Mouse (Mus musculus): Measurements from ENCODE around the gene Nfkbiz.

The Nfkbiz gene

DNA sequence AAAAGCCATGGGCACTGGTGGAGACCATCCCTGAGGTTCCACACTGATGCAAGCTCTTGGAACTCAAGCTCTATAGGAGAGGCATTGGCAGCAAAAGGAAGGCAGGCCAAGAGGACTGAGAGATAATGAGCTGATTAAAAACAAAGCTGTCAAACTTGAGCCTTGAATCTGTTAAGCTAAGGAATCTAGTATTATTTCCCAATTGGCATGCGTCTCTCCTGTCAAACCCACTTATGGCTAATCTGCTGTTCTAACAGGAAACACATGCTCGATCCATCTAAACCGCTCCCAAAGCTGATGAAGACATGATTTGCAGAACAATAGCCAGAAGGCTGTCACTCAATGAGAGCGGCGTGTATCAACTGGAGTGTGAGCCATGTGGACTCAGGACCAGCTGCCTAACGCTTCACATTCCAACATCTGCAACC lies 31.2 kb downstream of the Nfkbiz start:
- no peak for DNase-seq (ENCODE audit: low spot score in 2 of 2)

DNA sequence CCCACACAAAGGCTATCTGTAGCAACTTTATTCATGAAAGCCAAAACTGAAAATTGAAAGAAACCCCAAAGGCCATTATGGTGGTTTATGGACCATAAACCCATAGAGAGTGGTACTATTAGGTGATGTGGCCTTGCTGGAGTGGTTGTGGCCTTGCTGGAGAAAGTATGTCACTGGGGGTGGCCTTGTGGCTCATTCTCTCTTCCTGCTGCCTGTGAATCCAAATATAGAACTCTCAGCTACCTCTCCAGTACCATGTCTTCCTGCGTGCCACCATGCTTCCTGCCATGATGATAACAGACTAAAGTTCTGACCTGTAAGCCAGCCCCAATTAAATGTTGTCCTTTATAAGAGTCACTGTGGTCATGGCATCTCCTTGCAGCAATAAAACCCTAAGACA lies 33.9 kb downstream of the Nfkbiz start:
- no peak for DNase-seq (ENCODE audit: low spot score in 2 of 2)

DNA sequence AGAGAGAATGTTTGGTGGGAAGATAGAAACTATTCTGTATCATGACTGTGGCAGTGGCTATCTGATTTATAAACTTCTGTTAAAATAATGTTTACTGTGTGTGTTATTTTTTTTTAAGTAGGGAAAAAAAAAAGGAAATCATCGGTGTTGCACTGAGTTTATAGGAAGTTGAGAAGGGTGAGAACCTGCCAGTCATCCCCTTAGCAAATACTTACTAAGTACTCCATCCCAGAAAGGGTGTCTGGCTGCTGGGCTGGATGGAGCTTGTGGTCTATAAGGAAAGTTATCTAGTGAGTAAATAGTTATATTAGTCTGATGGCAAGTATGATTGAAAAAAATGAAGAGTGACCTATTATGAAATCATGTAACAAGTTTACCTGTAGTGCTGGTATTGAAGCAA lies 37.1 kb downstream of the Nfkbiz start:
- no peak for DNase-seq (ENCODE audit: low spot score in 2 of 2)

DNA sequence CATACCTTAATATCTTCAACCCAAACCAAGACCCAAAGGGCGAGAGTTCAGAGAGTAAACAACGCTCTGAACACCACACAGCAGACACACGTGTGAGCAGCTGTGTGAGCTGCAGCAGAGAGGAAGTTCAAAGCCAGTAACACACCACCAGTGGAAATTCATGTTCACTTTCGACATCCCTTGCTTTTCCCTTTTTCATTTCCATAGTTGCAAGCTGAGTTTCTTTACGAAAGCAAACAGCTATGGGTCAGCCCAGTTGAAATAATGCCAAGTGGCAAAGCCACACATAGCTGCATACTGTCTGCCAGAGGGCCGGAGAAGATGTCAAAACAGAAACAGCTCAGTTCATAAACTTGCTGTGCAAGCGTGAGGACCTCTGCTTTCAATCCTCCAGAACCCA lies 39.9 kb downstream of the Nfkbiz start:
- DNase-seq (ENCODE audit: low spot score in 2 of 2): no peak

DNA sequence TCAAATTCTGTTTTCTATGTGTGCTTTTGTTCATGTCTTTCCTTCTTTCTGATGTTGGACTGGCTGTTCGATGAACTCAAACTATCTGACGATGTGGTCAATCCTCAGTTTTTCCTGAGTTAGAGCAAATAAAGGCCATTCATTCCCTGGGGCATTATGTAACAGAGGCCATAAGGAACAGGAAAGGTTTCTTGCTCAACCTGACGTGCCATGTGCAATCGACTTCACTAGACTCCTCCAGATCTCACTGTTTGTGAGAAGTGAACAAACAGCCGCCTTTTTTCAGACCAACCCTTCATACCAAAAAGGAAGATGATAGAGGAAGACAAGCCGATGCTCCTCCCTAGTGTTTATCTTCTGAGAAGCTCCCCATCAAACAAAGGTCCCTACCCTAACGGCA lies 48.4 kb downstream of the Nfkbiz start:
- DNase-seq (ENCODE audit: low spot score in 2 of 2): no peak

DNA sequence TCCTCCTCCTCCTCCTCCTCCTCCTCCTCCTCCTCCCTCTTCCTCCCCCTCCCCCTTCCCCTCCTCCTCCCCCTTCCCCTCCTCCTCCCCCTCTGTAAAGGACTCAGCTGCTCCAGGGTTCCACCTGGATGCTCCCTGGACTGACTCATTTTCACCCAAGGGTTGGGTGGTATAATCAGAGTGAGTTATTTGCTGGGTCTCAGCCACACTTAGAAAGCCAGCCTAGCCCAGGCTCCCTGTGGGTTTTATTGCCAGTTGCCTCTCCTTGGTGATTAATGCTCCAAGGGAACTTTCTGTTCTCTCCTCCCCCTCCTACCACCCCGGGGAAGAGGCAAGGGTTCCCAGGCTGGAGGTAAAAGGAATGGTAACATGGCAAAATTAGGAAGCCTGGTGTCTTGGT lies 49.4 kb downstream of the Nfkbiz start:
- DNase-seq (ENCODE audit: low spot score in 2 of 2): no peak

DNA sequence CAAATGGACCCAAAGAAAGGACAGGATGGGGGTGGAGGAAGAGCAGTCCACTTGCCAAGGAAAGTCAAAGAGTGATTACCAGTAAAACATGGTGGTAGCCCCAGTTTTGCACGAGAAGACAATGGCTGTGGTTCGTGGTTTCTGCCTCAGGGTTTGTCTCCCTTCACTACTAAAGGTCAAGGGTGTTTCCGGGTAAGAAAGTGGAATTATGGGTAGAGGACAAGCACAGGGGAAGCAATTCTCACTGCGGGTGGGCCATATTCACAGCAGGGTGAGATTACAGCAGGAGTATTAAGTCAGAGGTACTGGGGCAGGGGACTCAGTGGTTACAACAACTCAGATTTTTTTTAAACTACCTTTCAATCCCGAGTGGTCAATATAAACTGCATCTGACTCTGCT lies 50.0 kb downstream of the Nfkbiz start:
- no peak for DNase-seq (ENCODE audit: low spot score in 2 of 2)

DNA sequence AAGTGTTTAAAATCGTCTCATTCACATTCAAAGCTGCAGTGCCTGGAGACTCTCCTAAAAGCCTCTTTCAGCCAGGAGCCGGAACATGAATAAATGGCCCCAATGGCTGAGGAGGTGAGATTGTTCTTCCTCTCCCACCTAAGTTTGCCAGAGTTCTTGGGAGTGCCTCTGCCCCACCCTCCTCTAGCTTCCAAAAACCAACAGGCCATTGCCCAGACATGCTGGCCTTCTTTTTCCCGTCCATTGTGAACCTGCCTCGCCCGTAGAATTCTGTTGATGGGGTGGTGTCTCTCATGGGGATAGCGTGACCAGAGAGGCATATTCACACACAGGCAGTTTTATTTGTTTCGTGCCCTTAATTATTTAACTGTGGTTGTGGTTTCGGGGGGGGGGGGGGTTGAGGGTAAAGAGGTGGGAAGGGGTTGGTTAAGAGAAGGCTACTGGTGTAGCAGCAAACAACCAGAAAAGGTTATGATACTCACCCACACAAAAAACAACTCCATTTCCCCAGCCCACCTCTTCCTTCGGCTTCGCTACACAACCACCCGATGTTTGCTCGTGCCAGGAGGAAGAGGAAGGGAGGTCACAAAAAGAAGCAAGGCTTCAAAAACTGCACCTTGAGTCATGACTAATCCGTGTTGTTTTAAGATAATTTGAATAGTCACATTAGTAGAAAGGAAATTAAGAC lies 51.2 kb downstream of the Nfkbiz start:
- no peak for DNase-seq (ENCODE audit: low spot score in 2 of 2)

DNA sequence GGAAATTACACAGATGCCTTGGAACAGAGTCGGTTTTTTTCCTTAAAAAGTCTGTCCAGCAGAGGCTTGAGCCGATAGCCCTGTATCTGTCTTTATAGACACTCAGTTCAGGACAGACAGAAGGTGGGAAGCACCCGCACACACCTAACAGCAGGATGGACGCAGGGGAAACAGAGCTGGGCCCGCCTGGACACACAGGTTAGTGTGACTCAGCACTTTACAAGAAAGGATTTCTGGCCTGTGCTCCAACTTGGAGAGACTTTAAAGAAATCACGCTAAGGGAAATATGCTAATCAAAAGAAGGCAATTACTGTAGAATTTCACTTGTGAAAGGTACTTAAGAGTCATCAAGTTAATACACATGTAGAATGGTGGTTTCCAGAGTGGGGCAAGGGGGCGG lies 54.3 kb downstream of the Nfkbiz start:
- no peak for DNase-seq (ENCODE audit: low spot score in 2 of 2)

DNA sequence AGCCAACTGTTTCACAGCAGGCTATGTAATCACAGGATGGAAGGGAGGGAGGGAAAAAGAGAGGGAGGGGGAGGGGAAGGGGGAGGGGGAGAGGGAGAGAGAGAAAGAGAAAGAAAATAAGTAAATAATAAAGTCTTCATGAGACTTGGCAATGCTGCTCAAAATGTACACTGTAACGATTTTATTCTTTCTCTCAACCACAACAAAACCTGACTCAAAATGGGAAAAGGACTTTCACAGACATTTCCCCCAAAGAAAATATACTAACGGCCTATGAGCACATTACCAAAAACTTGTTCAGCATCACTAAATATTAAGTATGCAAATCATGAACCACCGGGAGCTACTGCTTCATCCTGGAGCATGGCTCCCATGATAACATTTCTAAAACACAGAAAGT lies 54.8 kb downstream of the Nfkbiz start:
- no peak for DNase-seq (ENCODE audit: low spot score in 2 of 2)

DNA sequence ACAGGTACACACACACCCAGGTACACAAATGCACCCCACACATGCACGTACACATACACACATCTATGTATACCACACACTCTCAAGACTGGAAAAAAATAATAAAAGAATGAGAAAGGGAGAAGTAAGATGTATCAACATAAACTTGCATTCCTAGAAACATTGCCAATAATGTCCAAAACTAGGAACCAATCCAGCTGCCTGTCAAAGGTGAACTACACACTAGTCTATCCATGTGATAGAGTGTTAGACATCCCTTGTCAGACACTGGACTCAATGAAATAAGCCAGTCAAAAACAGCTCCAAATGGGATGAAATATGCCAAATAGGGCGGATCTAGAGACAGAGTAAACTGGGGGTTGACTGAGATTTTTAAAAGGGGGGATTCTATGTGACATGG lies 55.8 kb downstream of the Nfkbiz start:
- DNase-seq (ENCODE audit: low spot score in 2 of 2): no peak

DNA sequence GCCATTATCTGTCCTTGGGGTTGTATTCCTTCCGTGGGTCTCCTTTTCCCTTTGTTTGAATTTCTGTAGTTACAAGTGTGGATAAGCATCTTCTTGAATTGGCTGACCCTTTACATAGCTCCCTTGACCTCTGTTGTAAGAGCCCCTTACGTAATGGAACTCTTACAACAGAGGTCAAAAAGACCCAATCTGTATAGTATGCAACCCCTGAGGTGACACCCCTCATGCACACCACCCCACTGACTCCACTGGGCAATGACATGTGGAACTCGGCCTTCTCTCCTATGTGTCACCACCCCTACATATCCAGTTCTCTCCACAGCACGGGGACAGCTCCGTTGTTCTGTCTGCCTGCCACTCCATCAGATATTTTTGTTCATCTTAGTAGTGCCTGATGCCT lies 56.9 kb downstream of the Nfkbiz start:
- no peak for DNase-seq (ENCODE audit: low spot score in 2 of 2)

DNA sequence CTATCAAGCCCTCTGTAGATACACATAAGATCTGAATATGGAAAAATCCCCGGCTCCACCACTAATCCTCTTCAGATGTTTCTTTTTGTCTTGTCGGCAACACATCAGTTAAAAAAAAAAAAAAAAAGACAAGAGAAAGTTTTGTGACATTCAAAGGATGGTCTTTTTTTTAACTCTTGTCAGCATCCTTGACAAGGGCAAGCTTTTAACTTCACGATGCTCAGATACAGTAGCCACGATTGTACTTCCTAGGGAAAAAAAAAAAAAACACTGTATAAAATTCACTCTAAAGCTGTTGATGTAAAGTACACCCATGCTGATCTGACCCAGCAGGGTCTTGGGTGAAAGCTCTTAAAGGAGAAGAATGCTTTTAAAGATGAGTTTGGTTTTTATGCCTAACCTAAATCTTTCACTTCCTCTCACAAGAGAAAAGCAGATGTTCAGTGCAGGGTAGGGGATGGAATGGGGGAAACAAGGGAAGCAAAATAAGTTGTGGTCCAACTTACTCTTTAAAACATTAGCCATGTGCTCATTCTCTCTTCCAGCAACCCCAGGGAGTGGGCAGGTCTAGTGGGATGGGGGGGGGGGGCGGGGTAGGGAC lies 57.6 kb downstream of the Nfkbiz start:
- DNase-seq (ENCODE audit: low spot score in 2 of 2): no peak

DNA sequence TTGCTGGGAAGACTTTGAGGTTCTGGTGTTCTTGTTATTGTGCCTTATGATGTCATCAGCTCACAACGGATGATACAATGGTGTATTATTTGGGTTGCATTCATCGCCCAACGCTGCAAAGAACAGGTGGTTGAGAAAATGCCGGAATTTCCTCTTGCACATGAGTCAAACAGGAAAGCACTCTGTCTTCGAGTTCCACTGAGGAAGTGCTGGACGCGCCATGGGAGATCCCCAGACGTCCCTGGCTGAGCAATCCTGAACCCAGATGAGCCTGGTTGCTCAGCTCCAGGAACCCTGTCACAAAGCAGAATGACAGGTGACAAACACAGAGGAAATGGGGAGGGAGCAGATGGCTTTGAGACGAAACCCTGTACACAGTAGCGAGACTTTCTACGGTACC lies 62.4 kb downstream of the Nfkbiz start:
- DNase-seq (ENCODE audit: low spot score in 2 of 2): no peak

DNA sequence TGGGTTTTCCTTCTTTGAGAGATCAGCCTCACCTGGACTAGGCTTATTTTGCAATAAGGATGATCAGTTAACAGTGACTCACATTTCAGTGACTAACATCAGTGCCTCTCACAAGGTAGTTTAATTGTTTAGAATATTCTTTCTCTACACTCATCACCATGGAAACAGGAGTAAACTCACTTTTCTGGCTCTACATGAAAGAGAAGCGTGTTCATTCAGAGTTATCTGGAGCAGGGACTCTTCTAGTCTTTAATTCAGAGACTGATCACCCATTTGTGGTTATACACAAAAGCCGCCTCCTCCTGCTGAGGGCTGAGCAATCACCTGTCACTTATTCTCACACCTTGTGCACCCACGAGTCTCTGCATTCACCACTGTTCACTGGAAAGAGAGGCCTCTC lies 68.5 kb downstream of the Nfkbiz start:
- DNase-seq (ENCODE audit: low spot score in 2 of 2): no peak

Data from frontal cortex, postnatal 10 days (tissue).